44 mouse cellular contexts compared by ENCODE assay signal in the genomic region with DNA sequence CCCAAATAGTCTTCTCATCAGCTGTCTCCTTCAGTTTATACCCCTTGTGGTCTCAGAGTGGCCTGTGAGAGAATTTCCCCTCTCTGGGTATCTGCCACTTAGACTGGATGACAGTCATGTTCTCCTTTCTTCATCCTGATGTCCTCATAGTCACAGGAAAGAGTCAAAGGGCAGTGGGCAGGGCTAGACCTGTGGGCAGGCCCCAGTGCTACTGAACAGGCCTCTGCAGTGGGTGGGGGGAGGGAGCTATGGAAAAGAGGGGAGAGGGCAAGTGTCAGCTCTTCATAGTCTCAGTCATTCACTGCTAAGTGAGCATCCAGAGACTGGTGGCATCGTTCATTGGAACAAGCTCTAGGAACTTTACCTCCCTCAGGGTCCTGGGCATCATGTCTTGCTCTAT. TPM values are rescaled to one million over a fixed set of nuclear protein-coding genes. Genes with fewer than 3 reads are reported as not detected.
"Had no signal": no experiment of that assay in that cellular context is flagged by ENCODE, and none has a peak within 500 bp of the region (broad histone marks: within the 10 kb centered on the region; RNA-seq: fewer than 3 reads in every experiment).

Awat1 (plus strand) TSS at position 301 of the 400 bp plus-strand sequence.

- H3K4me3 ChIP-seq: left cerebral cortex, adult 2 months; limb, embryonic 10.5 days; limb, embryonic 12.5 days; limb, embryonic 13.5 days; limb, embryonic 15.5 days; liver, embryonic 12.5 days; liver, embryonic 13.5 days; liver, embryonic 15.5 days; lung, embryonic 15.5 days; megakaryocyte, embryonic 14.5 days; midbrain, embryonic 10.5 days; midbrain, embryonic 12.5 days; midbrain, embryonic 13.5 days; midbrain, embryonic 15.5 days; myocyte; neural tube, embryonic 12.5 days had no signal

- DNase-seq: left cerebral cortex, postnatal 4 days; liver; liver, embryonic 13.5 days; liver, postnatal 0 days; lung, embryonic 14.5 days; lung, postnatal 10 days; lung, postnatal 14 days; lung, postnatal 36 days; lung, postnatal 4 days; midbrain, embryonic 14.5 days had no signal

- ATAC-seq: liver, embryonic 12.5 days; liver, postnatal 0 days; lung, postnatal 0 days; midbrain, embryonic 13.5 days; midbrain, embryonic 15.5 days; midbrain, embryonic 16.5 days had no signal

- H3K4me1 ChIP-seq: limb, embryonic 10.5 days; limb, embryonic 12.5 days; limb, embryonic 13.5 days; limb, embryonic 15.5 days; liver, embryonic 12.5 days; liver, embryonic 13.5 days; liver, embryonic 15.5 days; lung, embryonic 15.5 days; megakaryocyte, embryonic 14.5 days; midbrain, embryonic 10.5 days; midbrain, embryonic 12.5 days; midbrain, embryonic 13.5 days; midbrain, embryonic 15.5 days; neural tube, embryonic 12.5 days had no signal

RNA-seq across cellular contexts. Expression of gene Awat1, which starts in this region (rescaled TPM):
- total RNA-seq: left cerebral cortex, adult 2 months; left cerebral cortex, adult 8-10 months; left cerebral cortex, postnatal 10 days; left cerebral cortex, postnatal 14 days; left cerebral cortex, postnatal 25 days; left cerebral cortex, postnatal 36 days; left cerebral cortex, postnatal 4 days; liver, adult 2 months; megakaryocyte progenitor cell, adult 5-6 weeks; megakaryocyte-erythroid progenitor cell, adult 5-6 weeks; midbrain, postnatal 0 days; monocyte, adult 5-6 weeks had no signal
- polyA plus RNA-seq: limb, embryonic 10.5 days; limb, embryonic 11.5 days; limb, embryonic 12.5 days; limb, embryonic 13.5 days; limb, embryonic 14.5 days; limb, embryonic 15.5 days; liver, adult 2 months; liver, embryonic 11.5 days; liver, embryonic 12.5 days; liver, embryonic 13.5 days; liver, embryonic 15.5 days; liver, embryonic 16.5 days; liver, postnatal 0 days; lung, embryonic 14.5 days; lung, embryonic 15.5 days; lung, embryonic 16.5 days; midbrain, embryonic 10.5 days; midbrain, embryonic 11.5 days; midbrain, embryonic 12.5 days; midbrain, embryonic 13.5 days; midbrain, embryonic 14.5 days; midbrain, embryonic 15.5 days; midbrain, embryonic 16.5 days; midbrain, postnatal 0 days; myocyte; neural tube, embryonic 11.5 days; neural tube, embryonic 12.5 days had no signal
